Mouse (Mus musculus): ENCODE results near the gene Dusp9. TPM values are rescaled to one million over a fixed set of nuclear protein-coding genes. Genes with fewer than 3 reads are reported as not detected.
A peak's percentile ranks its signal among the peaks of the same experiment; 100 is the strongest.

The Dusp9 gene
- polyA plus RNA-seq, 1 experiment from 2014 or later: 0.25 TPM

DNA sequence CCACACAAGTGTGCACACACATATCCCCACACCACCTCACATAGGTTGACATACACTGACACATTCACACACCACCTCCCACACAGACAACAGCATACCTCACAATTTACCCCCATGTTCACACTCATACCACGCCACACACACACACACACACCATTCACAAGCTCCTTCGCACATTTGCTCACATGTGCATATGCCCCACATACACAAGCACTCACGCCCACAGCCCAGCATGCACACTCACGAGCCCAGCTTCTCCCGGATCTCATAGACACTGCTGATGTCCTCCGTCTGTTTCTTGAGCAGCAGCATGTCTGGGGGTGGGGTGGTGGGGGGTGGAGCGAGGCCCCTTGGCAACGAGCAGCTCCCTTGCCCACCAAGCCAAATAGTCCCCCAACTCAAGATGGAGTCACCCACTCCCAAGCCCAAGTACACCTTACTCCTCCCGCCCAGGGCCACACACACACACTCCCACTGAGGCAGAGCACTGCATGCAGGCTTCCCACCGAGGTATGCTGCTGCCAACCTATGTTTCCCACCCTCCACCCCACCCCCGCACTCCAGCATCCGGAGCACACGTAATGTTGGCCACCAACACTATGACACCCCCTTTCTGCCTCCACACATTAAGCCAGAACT, 19.8 kb downstream of the Dusp9 start:
- Histone ChIP-seq H3K27ac (peak overlapping the region; percentile 80), H3K9ac (peak overlapping the region; percentile 62), H3K36me3 (replicated peaks; ENCODE audit: control insufficient read depth, insufficient read depth) (0 out of 2 replicates have a peak, but pooled peaks cover 5% of the 10 kb centered on the region), H3K4me2 (replicated peaks) (peak overlapping the region; percentile 59), H3K4me3 (replicated peaks; ENCODE audit: low read length) (peak overlapping the region; percentile 48), H3K4me1 (replicated peaks; ENCODE audit: control insufficient read depth, insufficient read depth, low read length) (peaks cover 7% of the 10 kb centered on the region; the same call in 1 of the 2 replicates), H3K9me3 (ENCODE audit: control insufficient read depth, low read length) (no peaks in the 10 kb centered on the region), H3K27me3 (ENCODE audit: control insufficient read depth, insufficient read depth, low read length) (no peaks in the 10 kb centered on the region)
- ATAC-seq (ENCODE audit: low FRiP score): peak; percentile 46
- DNase-seq (ENCODE audit: low spot score): no peak
- 57% methylated on average over 13 of the region's 13 CpGs for WGBS

DNA sequence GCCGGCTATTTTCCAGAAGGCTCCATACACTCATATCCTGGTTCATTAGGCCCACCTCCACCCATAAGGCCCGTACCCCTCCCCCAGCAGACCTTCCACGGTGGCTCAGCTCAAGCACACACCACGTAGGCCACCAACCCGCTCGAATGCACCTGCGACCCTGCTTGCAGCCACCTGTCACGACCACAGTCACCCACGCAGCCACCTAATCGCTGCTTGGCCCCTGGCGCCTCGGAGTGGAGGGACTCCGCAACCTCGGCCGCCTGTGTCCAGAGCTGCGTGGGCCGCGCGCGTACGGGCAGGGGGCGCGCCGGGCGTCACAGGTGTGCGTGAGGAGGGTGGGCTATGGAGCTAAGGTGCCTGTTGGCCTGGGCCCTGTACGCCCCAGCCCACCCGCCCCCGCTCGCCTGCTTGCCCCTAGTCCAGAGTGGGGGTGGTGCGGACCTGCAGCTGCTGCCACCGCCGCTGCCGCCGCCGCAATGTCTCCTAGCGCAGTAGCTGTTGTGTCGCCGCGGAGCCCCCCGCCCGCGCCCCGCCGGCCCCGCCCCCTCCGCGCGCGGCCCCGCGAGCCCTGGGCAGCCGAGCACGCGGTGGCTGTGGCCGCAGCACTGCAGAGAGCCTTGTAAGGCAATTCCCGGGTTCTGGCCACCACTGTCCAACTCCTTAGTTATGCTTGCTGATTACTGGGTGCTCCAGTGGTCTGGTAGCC, 20.5 kb downstream of the Dusp9 start, which contains the start of gene Pnck:
Gene Pnck (minus strand): TSS at position 543 of the 709 bp plus-strand sequence.
- Histone ChIP-seq H3K4me2 (replicated peaks) (peak within 1 kb of the TSS; percentile 59), H3K4me3 (replicated peaks; ENCODE audit: low read length) (peak within 1 kb of the TSS; percentile 48), H3K36me3 (replicated peaks; ENCODE audit: control insufficient read depth, insufficient read depth) (0 out of 2 replicates have a peak, but pooled peaks cover 5% of the 10 kb centered on the region), H3K27ac (peak within 1 kb of the TSS; percentile 80), H3K27me3 (ENCODE audit: control insufficient read depth, insufficient read depth, low read length) (no peaks in the 10 kb centered on the region), H3K9me3 (ENCODE audit: control insufficient read depth, low read length) (no peaks in the 10 kb centered on the region), H3K4me1 (replicated peaks; ENCODE audit: control insufficient read depth, insufficient read depth, low read length) (peaks cover 7% of the 10 kb centered on the region; the same call in 1 of the 2 replicates), H3K9ac (peak within 1 kb of the TSS; percentile 62)
- 24% methylated on average over 31 of the region's 57 CpGs for WGBS
- ATAC-seq (ENCODE audit: low FRiP score) (peak; percentile 80), DNase-seq (ENCODE audit: low spot score) (peak; percentile 33)

DNA sequence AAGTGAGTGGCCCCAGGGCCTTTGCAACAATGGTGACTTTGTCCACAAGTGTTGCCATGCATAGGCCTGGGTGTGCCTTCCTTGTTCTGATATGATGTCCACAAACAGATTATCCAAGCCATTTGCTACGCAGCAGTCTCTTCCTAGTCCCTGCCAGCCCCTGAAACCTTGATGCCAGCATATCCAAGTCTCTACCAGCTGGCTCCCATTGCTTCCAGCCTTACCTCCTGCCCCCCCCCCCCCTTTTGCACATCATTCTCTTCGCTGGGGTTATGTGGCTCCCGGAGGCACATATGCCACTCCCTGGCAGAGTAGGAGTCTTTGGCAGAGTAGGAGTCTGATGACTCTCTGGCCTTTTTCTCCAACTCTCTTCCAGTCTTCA, 21.1 kb downstream of the Dusp9 start:
- Histone ChIP-seq H3K27ac (peak overlapping the region; percentile 80), H3K9ac (peak overlapping the region; percentile 62), H3K27me3 (ENCODE audit: control insufficient read depth, insufficient read depth, low read length) (no peaks in the 10 kb centered on the region), H3K9me3 (ENCODE audit: control insufficient read depth, low read length) (no peaks in the 10 kb centered on the region), H3K4me1 (replicated peaks; ENCODE audit: control insufficient read depth, insufficient read depth, low read length) (peaks cover 7% of the 10 kb centered on the region; the same call in 1 of the 2 replicates), H3K4me2 (replicated peaks) (peak overlapping the region; percentile 59), H3K4me3 (replicated peaks; ENCODE audit: low read length) (peak overlapping the region; percentile 48), H3K36me3 (replicated peaks; ENCODE audit: control insufficient read depth, insufficient read depth) (0 out of 2 replicates have a peak, but pooled peaks cover 5% of the 10 kb centered on the region)
- no peak for DNase-seq (ENCODE audit: low spot score)
- ATAC-seq (ENCODE audit: low FRiP score): peak; percentile 41; the same call in 1 of the 2 replicates
- 38% methylated on average over 3 of the region's 3 CpGs for WGBS

DNA sequence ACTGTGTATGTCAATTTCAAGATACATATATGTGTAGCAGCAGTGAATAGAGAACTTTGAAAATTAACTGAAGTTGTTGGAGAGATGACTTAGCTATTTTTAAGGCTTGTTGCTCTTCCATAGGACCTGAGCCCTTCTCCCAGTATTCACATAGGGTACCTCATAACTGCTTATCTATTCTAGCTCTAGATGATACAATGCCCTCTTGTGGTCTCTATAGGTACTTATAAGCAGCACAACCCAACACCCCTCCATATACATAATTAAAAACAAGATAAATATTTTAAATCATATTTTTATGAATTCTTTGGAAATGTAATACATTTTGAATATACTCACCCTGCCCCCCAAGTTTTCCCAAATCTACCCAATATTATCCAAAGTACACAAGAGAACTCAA, 23.9 kb downstream of the Dusp9 start:
- Histone ChIP-seq H3K9ac (no peak overlapping the region), H3K4me3 (replicated peaks; ENCODE audit: low read length) (no peak overlapping the region), H3K27ac (no peak overlapping the region), H3K27me3 (ENCODE audit: control insufficient read depth, insufficient read depth, low read length) (no peaks in the 10 kb centered on the region), H3K4me1 (replicated peaks; ENCODE audit: control insufficient read depth, insufficient read depth, low read length) (peaks cover 7% of the 10 kb centered on the region; the same call in 1 of the 2 replicates), H3K4me2 (replicated peaks) (no peak overlapping the region), H3K9me3 (ENCODE audit: control insufficient read depth, low read length) (no peaks in the 10 kb centered on the region), H3K36me3 (replicated peaks; ENCODE audit: control insufficient read depth, insufficient read depth) (no peaks in the 10 kb centered on the region)
- ATAC-seq (ENCODE audit: low FRiP score) (no peak), DNase-seq (ENCODE audit: low spot score) (peak; percentile 36)

DNA sequence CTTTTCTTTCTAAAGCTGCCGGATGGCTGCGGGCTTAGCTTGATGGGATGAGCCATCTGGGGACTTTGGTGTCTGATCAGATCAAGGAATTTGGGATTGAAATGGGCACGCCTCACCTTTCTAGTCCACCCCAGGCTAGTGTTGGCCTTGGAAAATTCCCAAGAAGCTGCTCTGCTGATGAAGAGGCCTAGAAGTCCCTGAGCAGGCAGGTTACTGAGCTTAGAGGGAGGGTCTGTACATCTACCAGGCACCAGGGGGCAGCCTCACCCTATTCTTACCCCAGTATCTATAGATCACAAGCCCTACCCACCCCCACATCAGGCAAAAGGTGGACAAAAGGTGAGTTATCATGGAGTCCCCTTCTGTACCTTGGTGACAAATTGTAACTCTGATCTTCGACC, 32.8 kb downstream of the Dusp9 start:
- 0 out of 2 replicates have a peak, but pooled peaks have one; percentile 42 for ATAC-seq (ENCODE audit: low FRiP score)
- 53% methylated on average over 4 of the region's 4 CpGs for WGBS

DNA sequence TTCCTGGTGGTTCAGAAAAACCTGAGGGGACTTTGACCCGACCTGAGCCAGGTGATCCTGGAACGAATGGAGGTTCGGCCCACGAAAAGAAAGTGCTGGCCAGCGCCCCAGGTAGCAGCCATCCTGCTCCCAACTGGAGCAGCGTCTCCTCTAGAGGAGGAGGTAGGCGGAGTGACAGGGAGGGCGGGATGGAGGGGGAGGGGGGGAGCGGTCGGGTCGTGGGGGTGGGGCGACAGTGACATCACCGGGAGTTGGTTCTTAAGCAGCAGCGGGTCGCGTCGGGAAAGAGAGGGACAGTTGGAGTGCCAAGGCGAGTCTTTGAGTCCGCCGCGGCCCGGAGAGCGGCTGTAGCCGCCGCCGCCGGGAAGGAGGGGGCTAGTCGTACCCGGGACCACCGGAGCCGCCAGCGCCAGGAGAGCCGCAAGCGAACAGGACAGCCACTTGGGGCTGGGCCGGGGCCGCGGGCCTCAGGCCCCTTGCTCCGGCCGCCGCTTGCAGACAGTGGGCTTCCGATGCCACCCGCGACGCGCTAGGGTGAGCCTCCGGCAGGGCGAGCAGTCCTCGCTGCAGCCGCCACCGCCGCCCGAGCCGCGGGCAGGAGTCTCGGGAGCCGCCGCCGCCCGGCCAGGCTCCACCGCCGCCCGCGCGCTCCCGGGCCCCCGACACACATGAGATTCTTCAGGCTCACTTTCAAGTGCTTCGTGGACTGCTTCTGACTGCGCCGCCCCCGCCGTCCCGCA, 33.8 kb downstream of the Dusp9 start, which contains the start of gene Slc6a8:
Gene Slc6a8 (plus strand): TSS at position 272 of the 740 bp plus-strand sequence.
- DNase-seq (ENCODE audit: low spot score) (peak; percentile 64), ATAC-seq (ENCODE audit: low FRiP score) (peak; percentile 61)
- Histone ChIP-seq H3K9me3 (ENCODE audit: control insufficient read depth, low read length) (no peaks in the 10 kb centered on the region), H3K27ac (peak within 1 kb of the TSS; percentile 76), H3K4me3 (replicated peaks; ENCODE audit: low read length) (peak within 1 kb of the TSS; percentile 62), H3K4me1 (replicated peaks; ENCODE audit: control insufficient read depth, insufficient read depth, low read length) (peaks cover 14% of the 10 kb centered on the region), H3K27me3 (ENCODE audit: control insufficient read depth, insufficient read depth, low read length) (no peaks in the 10 kb centered on the region), H3K9ac (peak within 1 kb of the TSS; percentile 75), H3K4me2 (replicated peaks) (peak within 1 kb of the TSS; percentile 71), H3K36me3 (replicated peaks; ENCODE audit: control insufficient read depth, insufficient read depth) (peaks cover 6% of the 10 kb centered on the region; the same call in 1 of the 2 replicates)
- 14% methylated on average over 51 of the region's 72 CpGs for WGBS

More for the DNA sequence above, 32.8 kb downstream of the Dusp9 start:
- Histone ChIP-seq H3K27me3 (ENCODE audit: control insufficient read depth, insufficient read depth, low read length) (no peaks in the 10 kb centered on the region), H3K4me1 (replicated peaks; ENCODE audit: control insufficient read depth, insufficient read depth, low read length) (peaks cover 14% of the 10 kb centered on the region), H3K27ac (no peak overlapping the region), H3K4me3 (replicated peaks; ENCODE audit: low read length) (no peak overlapping the region), H3K36me3 (replicated peaks; ENCODE audit: control insufficient read depth, insufficient read depth) (peaks cover under 1% of the 10 kb centered on the region; the same call in 1 of the 2 replicates), H3K9ac (no peak overlapping the region), H3K4me2 (replicated peaks) (no peak overlapping the region), H3K9me3 (ENCODE audit: control insufficient read depth, low read length) (no peaks in the 10 kb centered on the region)
- DNase-seq (ENCODE audit: low spot score): peak; percentile 27

DNA sequence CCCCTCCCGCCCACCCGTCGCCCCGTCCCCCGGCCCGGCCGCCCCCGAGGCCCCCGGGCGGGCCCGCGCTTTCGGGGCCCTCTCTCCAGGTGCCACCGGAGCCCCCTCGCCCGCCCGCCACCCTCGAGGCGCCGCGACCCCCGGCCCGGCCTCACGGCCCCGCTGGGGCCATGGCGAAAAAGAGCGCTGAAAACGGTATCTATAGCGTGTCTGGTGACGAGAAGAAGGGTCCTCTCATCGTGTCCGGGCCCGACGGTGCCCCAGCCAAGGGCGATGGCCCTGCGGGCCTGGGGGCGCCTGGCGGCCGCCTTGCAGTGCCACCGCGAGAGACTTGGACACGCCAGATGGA, 34.4 kb downstream of the Dusp9 start:
- peaks cover 9% of the 10 kb centered on the region; the same call in 1 of the 2 replicates for H3K36me3 ChIP-seq (replicated peaks; ENCODE audit: control insufficient read depth, insufficient read depth)
- WGBS: 15% methylated on average over 21 of the region's 42 CpGs
- peak overlapping the region; percentile 62 for H3K4me3 ChIP-seq (replicated peaks; ENCODE audit: low read length)
- peaks cover 14% of the 10 kb centered on the region for H3K4me1 ChIP-seq (replicated peaks; ENCODE audit: control insufficient read depth, insufficient read depth, low read length)
- H3K9me3 ChIP-seq (ENCODE audit: control insufficient read depth, low read length): no peaks in the 10 kb centered on the region
- H3K4me2 ChIP-seq (replicated peaks): peak overlapping the region; percentile 71
- H3K9ac ChIP-seq: peak overlapping the region; percentile 75
- no peak overlapping the region for H3K27ac ChIP-seq
- H3K27me3 ChIP-seq (ENCODE audit: control insufficient read depth, insufficient read depth, low read length): no peaks in the 10 kb centered on the region
- DNase-seq (ENCODE audit: low spot score) (no peak), ATAC-seq (ENCODE audit: low FRiP score) (peak; percentile 21; the same call in 1 of the 2 replicates)

DNA sequence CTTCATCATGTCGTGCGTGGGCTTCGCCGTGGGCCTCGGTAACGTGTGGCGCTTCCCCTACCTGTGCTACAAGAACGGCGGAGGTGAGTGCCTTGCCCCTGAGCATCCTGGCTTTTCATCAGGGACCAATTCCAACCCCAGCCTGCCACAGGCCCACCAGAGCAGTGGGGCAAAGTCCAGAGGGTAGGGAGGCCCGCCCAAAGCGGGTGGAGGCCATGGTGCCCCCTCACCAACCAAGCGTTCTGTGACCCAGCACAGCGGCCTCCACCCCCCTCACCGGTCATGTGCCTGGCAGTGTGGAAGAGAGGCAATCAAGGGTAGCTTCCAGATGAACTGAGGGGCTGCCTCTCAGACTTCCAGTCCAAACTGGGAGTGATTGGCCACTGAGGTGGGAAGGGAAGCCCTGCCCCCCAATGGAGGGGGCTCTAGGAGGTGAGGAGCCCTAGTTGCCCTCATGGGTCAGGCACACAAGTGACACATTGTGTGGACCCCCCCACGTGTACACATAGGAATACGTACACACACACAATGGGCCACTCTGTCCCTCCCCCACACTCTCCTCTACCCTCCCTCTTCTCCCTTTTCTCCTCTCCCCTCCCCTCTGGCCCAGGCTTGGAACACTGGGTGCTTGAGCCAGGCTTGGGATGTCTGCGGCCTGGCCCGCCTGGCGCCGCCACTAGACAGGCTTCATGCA, 34.9 kb downstream of the Dusp9 start:
- Histone ChIP-seq H3K9ac (peak overlapping the region; percentile 75), H3K9me3 (ENCODE audit: control insufficient read depth, low read length) (no peaks in the 10 kb centered on the region), H3K27me3 (ENCODE audit: control insufficient read depth, insufficient read depth, low read length) (no peaks in the 10 kb centered on the region), H3K27ac (peak overlapping the region; percentile 43; the same call in 1 of the 2 replicates), H3K36me3 (replicated peaks; ENCODE audit: control insufficient read depth, insufficient read depth) (peaks cover 14% of the 10 kb centered on the region; the same call in 1 of the 2 replicates), H3K4me3 (replicated peaks; ENCODE audit: low read length) (peak overlapping the region; percentile 62), H3K4me2 (replicated peaks) (peak overlapping the region; percentile 71), H3K4me1 (replicated peaks; ENCODE audit: control insufficient read depth, insufficient read depth, low read length) (peaks cover 14% of the 10 kb centered on the region)
- peak; percentile 38 for ATAC-seq (ENCODE audit: low FRiP score)
- no peak for DNase-seq (ENCODE audit: low spot score)
- WGBS: 31% methylated on average over 18 of the region's 20 CpGs
